Mouse (Mus musculus): Measurements from ENCODE around the gene Gm32687. TPM values are rescaled to one million over a fixed set of nuclear protein-coding genes. Genes with fewer than 3 reads are reported as not detected.
"Not testable (repeated sequence)": the region's sequence is repeated elsewhere in the genome, so short reads cannot be mapped to it uniquely, and the experiment has no call there.

Gm32687 gene
- polyA plus RNA-seq (2016; fragmentation: Nextera tagmentation; extraction: Ambion mirVana) = 10.7 and 11.6 TPM in 2 replicates

DNA sequence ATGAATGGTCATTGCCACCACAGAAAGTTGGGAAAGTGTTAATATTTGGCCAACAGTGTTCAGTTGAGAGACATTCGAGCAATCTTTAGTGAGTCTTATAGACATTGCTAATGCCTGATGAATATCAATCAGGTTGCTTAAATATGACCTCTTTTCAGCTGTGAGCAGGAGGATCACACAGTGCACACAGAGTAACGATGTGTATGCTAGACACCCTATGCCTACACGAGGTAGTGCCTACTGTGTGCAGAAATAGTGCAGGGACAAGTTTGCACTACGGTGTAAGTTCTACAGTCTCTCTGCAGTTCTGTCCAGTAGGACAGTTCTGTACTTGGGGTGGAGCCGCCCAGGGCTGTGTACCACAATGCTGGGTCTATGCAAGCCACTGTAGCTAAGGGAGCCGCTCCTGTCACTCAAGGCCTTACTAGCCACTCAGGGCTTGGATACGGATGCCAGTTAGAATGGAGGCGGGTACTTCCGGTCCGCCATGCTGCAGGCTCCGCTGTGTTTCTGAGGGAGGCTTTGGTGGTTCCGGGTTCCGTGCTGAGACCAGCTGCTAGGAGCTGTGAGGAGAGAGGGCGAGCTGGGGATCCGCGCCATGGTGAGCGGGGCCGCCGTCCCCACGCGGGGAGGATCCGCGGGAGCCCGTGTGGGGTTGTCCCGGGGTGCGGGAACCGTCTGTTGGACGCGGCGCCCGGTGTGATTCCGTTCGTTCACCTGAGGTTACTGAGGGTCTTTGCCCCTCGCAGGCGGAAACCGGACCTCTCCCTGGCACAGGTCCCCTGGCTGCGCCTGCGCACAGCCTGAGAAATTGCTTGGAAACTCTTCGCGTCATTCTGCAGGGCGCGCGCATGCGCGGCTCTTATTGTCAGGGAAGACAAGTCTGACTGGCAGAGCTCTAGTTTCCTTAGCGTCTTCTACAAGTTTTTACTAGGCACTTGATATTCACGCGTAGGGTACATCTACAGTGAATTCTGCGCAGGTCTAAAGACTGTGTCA, at the start of gene Gm32687:
Gm32687 (plus strand) TSS at position 526 of the 999 bp plus-strand sequence.
- WGBS = 26% methylated on average over 5 of the region's 49 CpGs
- H3K36me3 ChIP-seq; H3K4me1 ChIP-seq; H3K27me3 ChIP-seq (ENCODE audit: low read depth, poor library complexity, severe bottlenecking); H3K27ac ChIP-seq (replicated peaks); DNase-seq (ENCODE audit: low spot score); H3K9me3 ChIP-seq (replicated peaks): not testable (repeated sequence)
- H3K4me3 ChIP-seq = peak within 1 kb of the TSS; percentile 35; the same call in 1 of the 2 replicates

DNA sequence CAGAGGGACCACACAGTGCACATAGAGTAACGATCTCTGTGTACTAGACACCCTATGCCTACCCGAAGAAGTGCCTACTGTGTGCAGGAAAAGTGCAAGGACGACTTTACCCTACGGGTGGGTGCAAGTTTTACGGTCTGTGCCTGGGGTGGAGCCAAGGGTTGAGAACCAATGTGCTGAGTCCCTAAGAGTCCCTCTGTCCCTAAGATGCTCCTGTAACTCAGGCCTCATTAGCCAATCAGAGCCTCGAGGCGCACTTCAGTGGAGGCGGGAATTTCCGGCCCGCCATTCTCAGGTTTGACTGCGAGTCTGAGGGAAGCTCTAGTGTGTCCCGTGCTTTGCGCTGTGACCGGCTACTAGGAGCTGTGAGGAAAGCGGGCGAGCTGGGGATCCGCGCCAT, 17.5 kb upstream of the Gm32687 start:
- not testable (repeated sequence) for H3K27me3 ChIP-seq (ENCODE audit: low read depth, poor library complexity, severe bottlenecking)
- WGBS = no CpG with 5 or more reads among the region's 18 CpGs

GRCm38 (mm10) chr10:81929842-81930743, 66.4 kb downstream of the Gm32687 start, which contains the start of gene Zfp781:
TSS of gene Zfp781 (minus strand) at chr10:81930480.
- DNase-seq (ENCODE audit: low spot score); H3K9me3 ChIP-seq (replicated peaks); H3K4me3 ChIP-seq; H3K27me3 ChIP-seq (ENCODE audit: low read depth, poor library complexity, severe bottlenecking); H3K36me3 ChIP-seq; H3K27ac ChIP-seq (replicated peaks); H3K4me1 ChIP-seq: not testable (repeated sequence)
- WGBS = no CpG with 5 or more reads among the region's 43 CpGs

More for the DNA sequence above, 17.5 kb upstream of the Gm32687 start:
- not testable (repeated sequence) for H3K9me3 ChIP-seq (replicated peaks); H3K4me1 ChIP-seq; H3K4me3 ChIP-seq; H3K27ac ChIP-seq (replicated peaks); DNase-seq (ENCODE audit: low spot score); H3K36me3 ChIP-seq

Other genes with a start within 250 kb of the Gm32687 start
- 49.3 and 58.7 TPM in 2 replicates for gene Sirt6, start 236.1 kb upstream of the Gm32687 start, polyA plus RNA-seq (2016; fragmentation: Nextera tagmentation; extraction: Ambion mirVana)
- gene Ankrd24, start 235.4 kb upstream of the Gm32687 start, polyA plus RNA-seq (2016; fragmentation: Nextera tagmentation; extraction: Ambion mirVana) = 5.8 and 5.9 TPM in 2 replicates
- gene Gm10778, start 214.9 kb upstream of the Gm32687 start, polyA plus RNA-seq (2016; fragmentation: Nextera tagmentation; extraction: Ambion mirVana) = 4.9 and 5.6 TPM in 2 replicates
- 18.8 and 19.0 TPM in 2 replicates for gene Zfp433, start 159.1 kb upstream of the Gm32687 start, polyA plus RNA-seq (2016; fragmentation: Nextera tagmentation; extraction: Ambion mirVana)
- 13.2 and 15.5 TPM in 2 replicates for gene Gm3055, start 92.8 kb upstream of the Gm32687 start, polyA plus RNA-seq (2016; fragmentation: Nextera tagmentation; extraction: Ambion mirVana)
- gene Gm4767, start 51.7 kb upstream of the Gm32687 start, polyA plus RNA-seq (2016; fragmentation: Nextera tagmentation; extraction: Ambion mirVana) = 2.1 and 3.3 TPM in 2 replicates
- 2.5 and 3.9 TPM in 2 replicates for gene Zfp781, start 66.5 kb downstream of the Gm32687 start, polyA plus RNA-seq (2016; fragmentation: Nextera tagmentation; extraction: Ambion mirVana)
- gene Zfp873, start 184.2 kb downstream of the Gm32687 start, polyA plus RNA-seq (2016; fragmentation: Nextera tagmentation; extraction: Ambion mirVana) = 17.0 and 18.2 TPM in 2 replicates
- 5.2 and 6.9 TPM in 2 replicates for gene BC024063, start 219.4 kb downstream of the Gm32687 start, polyA plus RNA-seq (2016; fragmentation: Nextera tagmentation; extraction: Ambion mirVana)

All from midbrain, embryonic 10.5 days (tissue).